12 mouse cellular contexts compared by ENCODE assay signal in genomic region chr9:57247201-57247671, GRCm38 (mm10). TPM values are rescaled to one million over a fixed set of nuclear protein-coding genes. Genes with fewer than 3 reads are reported as not detected.
A peak's percentile ranks its signal among the peaks of the same experiment; 100 is the strongest.
DNase-seq lines count a peak whose midpoint lies in the region; ATAC-seq and TF ChIP-seq lines count a peak whose summit lies in the region.
"Had no signal": no experiment of that assay in that cellular context is flagged by ENCODE, and none has a peak within 500 bp of the region (broad histone marks: within the 10 kb centered on the region; RNA-seq: fewer than 3 reads in every experiment).

No protein-coding gene starts in this region.

- DNase-seq in liver, embryonic 14.5 days (ENCODE audit: low read depth in 3 of 3, low spot score in 3 of 3), result no peak
- peak; percentile 61 for DNase-seq in MN1 (ENCODE audit: low spot score)
- no peak for DNase-seq in spleen, postnatal 14 days (ENCODE audit: low spot score in 2 of 2)
- DNase-seq: heart, postnatal 36 days; right cerebral cortex, postnatal 4 days had no signal

- H3K4me2 ChIP-seq in liver, embryonic 14.5 days (ENCODE audit: low read depth), result no peak overlapping the region
- H3K4me2 ChIP-seq in liver, embryonic 12.5 days, result no peak overlapping the region
- H3K4me2 ChIP-seq in intestine, postnatal 0 days (replicated peaks; ENCODE audit: low read depth), result no peak overlapping the region; the same call in 1 of the 2 replicates
- peak overlapping the region; percentile 45 for H3K4me2 ChIP-seq in myocyte (ENCODE audit: low read depth)
- no peak overlapping the region for H3K4me2 ChIP-seq in forebrain, embryonic 16.5 days (ENCODE audit: low read length)
- H3K4me2 ChIP-seq: embryonic facial prominence, embryonic 15.5 days had no signal

- no peak for TF ChIP-seq POLR2A in myocyte (IDR thresholded peaks at IDR 0.05; ENCODE audit: insufficient read length, low read depth)

- H3K36me3 ChIP-seq in liver, embryonic 14.5 days (replicated peaks; ENCODE audit: control insufficient read depth, insufficient read depth, low read depth), result peaks cover 5% of the 10 kb centered on the region
- peaks cover 18% of the 10 kb centered on the region for H3K36me3 ChIP-seq in liver, embryonic 12.5 days
- H3K36me3 ChIP-seq in intestine, postnatal 0 days (ENCODE audit: control insufficient read depth, insufficient read depth), result peaks cover 11% of the 10 kb centered on the region
- peaks cover 3% of the 10 kb centered on the region for H3K36me3 ChIP-seq in myocyte (ENCODE audit: control insufficient read depth, insufficient read depth)
- no peaks in the 10 kb centered on the region for H3K36me3 ChIP-seq in forebrain, embryonic 16.5 days (ENCODE audit: control insufficient read depth, insufficient read depth)

- H3K9me3 ChIP-seq in liver, embryonic 14.5 days (ENCODE audit: control insufficient read depth, low read length), result no peaks in the 10 kb centered on the region
- H3K9me3 ChIP-seq in liver, embryonic 12.5 days (replicated peaks), result no peaks in the 10 kb centered on the region
- H3K9me3 ChIP-seq in intestine, postnatal 0 days (ENCODE audit: control insufficient read depth), result no peaks in the 10 kb centered on the region
- H3K9me3 ChIP-seq in forebrain, embryonic 16.5 days (ENCODE audit: control insufficient read depth, low read length), result no peaks in the 10 kb centered on the region
- H3K9me3 ChIP-seq: embryonic facial prominence, embryonic 15.5 days had no signal

- H3K27me3 ChIP-seq in liver, embryonic 14.5 days (ENCODE audit: control insufficient read depth, insufficient read depth, low read length), result no peaks in the 10 kb centered on the region
- peaks cover 14% of the 10 kb centered on the region for H3K27me3 ChIP-seq in liver, embryonic 12.5 days (replicated peaks)
- H3K27me3 ChIP-seq in intestine, postnatal 0 days (replicated peaks; ENCODE audit: control insufficient read depth, insufficient read depth, low read length), result no peaks in the 10 kb centered on the region
- H3K27me3 ChIP-seq in myocyte (ENCODE audit: control insufficient read depth, insufficient read depth, insufficient read length), result no peaks in the 10 kb centered on the region
- no peaks in the 10 kb centered on the region for H3K27me3 ChIP-seq in forebrain, embryonic 16.5 days (replicated peaks; ENCODE audit: control insufficient read depth, insufficient read depth, low read length)
- H3K27me3 ChIP-seq: embryonic facial prominence, embryonic 15.5 days had no signal

- H3K4me1 ChIP-seq in liver, embryonic 14.5 days (replicated peaks; ENCODE audit: control insufficient read depth in 2 of 2, insufficient read depth in 2 of 2, low read length in 1 of 2), result peaks cover 0 to 5% of the 10 kb centered on the region in 2 experiments; a peak in 1 of 4 replicates
- H3K4me1 ChIP-seq in liver, embryonic 12.5 days, result peaks cover 36% of the 10 kb centered on the region
- H3K4me1 ChIP-seq in intestine, postnatal 0 days (replicated peaks; ENCODE audit: control insufficient read depth, insufficient read depth, low read length), result no peaks in the 10 kb centered on the region; the same call in 1 of the 2 replicates
- H3K4me1 ChIP-seq in forebrain, embryonic 16.5 days (replicated peaks; ENCODE audit: control insufficient read depth, insufficient read depth, low read length), result no peaks in the 10 kb centered on the region
- H3K4me1 ChIP-seq: embryonic facial prominence, embryonic 15.5 days had no signal

- H3K9ac ChIP-seq in liver, embryonic 14.5 days (replicated peaks), result no peak overlapping the region
- H3K9ac ChIP-seq in liver, embryonic 12.5 days, result no peak overlapping the region
- no peak overlapping the region for H3K9ac ChIP-seq in intestine, postnatal 0 days (ENCODE audit: low read depth, low read length)
- no peak overlapping the region for H3K9ac ChIP-seq in forebrain, embryonic 16.5 days (replicated peaks; ENCODE audit: low read depth, low read length)
- H3K9ac ChIP-seq: embryonic facial prominence, embryonic 15.5 days had no signal

- TF ChIP-seq CTCF in liver, embryonic 14.5 days (IDR thresholded peaks at IDR 0.05; ENCODE audit: low read depth), result peak; percentile 24; the same call in 1 of the 2 replicates
- peak; percentile 41 for TF ChIP-seq CTCF in intestine, postnatal 0 days (IDR thresholded peaks at IDR 0.05; ENCODE audit: low read depth)

- 65% methylated on average over 8 of the region's 8 CpGs for WGBS in liver, embryonic 14.5 days (ENCODE audit: insufficient replicate concordance)
- 56% methylated on average over 8 of the region's 8 CpGs for WGBS in liver, embryonic 12.5 days (ENCODE audit: insufficient replicate concordance)
- WGBS in intestine, postnatal 0 days, result 37% methylated on average over 8 of the region's 8 CpGs
- WGBS in forebrain, embryonic 16.5 days, result 64% methylated on average over 8 of the region's 8 CpGs

- no peak overlapping the region for H3K27ac ChIP-seq in liver, embryonic 14.5 days
- no peak overlapping the region for H3K27ac ChIP-seq in liver, embryonic 12.5 days
- H3K27ac ChIP-seq in intestine, postnatal 0 days (ENCODE audit: low read depth, low read length), result no peak overlapping the region
- H3K27ac ChIP-seq in forebrain, embryonic 16.5 days (ENCODE audit: low read length), result no peak overlapping the region
- H3K27ac ChIP-seq: embryonic facial prominence, embryonic 15.5 days had no signal

- H3K79me2 ChIP-seq in myocyte (ENCODE audit: control insufficient read depth, insufficient read depth), result no peaks in the 10 kb centered on the region

- ATAC-seq in liver, embryonic 14.5 days (ENCODE audit: insufficient read depth), result no peak
- no peak for ATAC-seq in liver, embryonic 12.5 days
- ATAC-seq in intestine, postnatal 0 days, result 0 out of 2 replicates have a peak, but pooled peaks have one; percentile 39
- ATAC-seq in forebrain, embryonic 16.5 days, result no peak

- H3ac ChIP-seq in myocyte (ENCODE audit: control insufficient read depth, insufficient read length), result no peak overlapping the region

- H3K4me3 ChIP-seq in liver, embryonic 14.5 days (ENCODE audit: insufficient read depth in 1 of 2, low read depth in 2 of 2, low read length in 2 of 2), result no peak overlapping the region
- H3K4me3 ChIP-seq in liver, embryonic 12.5 days, result no peak overlapping the region
- H3K4me3 ChIP-seq in intestine, postnatal 0 days (ENCODE audit: low read depth, low read length), result no peak overlapping the region
- H3K4me3 ChIP-seq in myocyte, result no peak overlapping the region
- no peak overlapping the region for H3K4me3 ChIP-seq in forebrain, embryonic 16.5 days (replicated peaks; ENCODE audit: low read length)
- H3K4me3 ChIP-seq: embryonic facial prominence, embryonic 15.5 days had no signal

- TF ChIP-seq EP300 in liver, embryonic 14.5 days (IDR thresholded peaks at IDR 0.05; ENCODE audit: low read depth), result no peak

TF ChIP-seq in myocyte, 11 proteins besides CTCF, POLR2A, EP300 and RAD21:
- TF ChIP-seq TCF3 (IDR thresholded peaks at IDR 0.05; ENCODE audit: insufficient read length, low read depth) (no peak), E2F4 (IDR thresholded peaks at IDR 0.05; ENCODE audit: insufficient read depth) (no peak), POLR2AphosphoS2 (IDR thresholded peaks at IDR 0.05; ENCODE audit: insufficient read length, low read depth) (peak; percentile 43), MAX (IDR thresholded peaks at IDR 0.05; ENCODE audit: low read depth) (no peak), CEBPB (IDR thresholded peaks at IDR 0.05; ENCODE audit: insufficient read depth, poor library complexity, severe bottlenecking) (no peak)

RNA-seq across cellular contexts. Expression of gene Trcg1, which starts 10.9 kb away (rescaled TPM):
- polyA plus RNA-seq in liver, embryonic 14.5 days (2012; rRNA removed), result not detected in 2 replicates
- not detected in 2 replicates for polyA plus RNA-seq in liver, embryonic 14.5 days (2014; fragmentation: Nextera tagmentation; extraction: Ambion mirVana)
- not detected in 2 replicates for polyA plus RNA-seq in liver, embryonic 12.5 days (2016; fragmentation: Nextera tagmentation; extraction: Ambion mirVana)
- polyA plus RNA-seq in intestine, postnatal 0 days (2015; fragmentation: Nextera tagmentation; extraction: Ambion mirVana), result not detected in 2 replicates
- not detected for polyA plus RNA-seq in myocyte (2012; fragmentation: generic; extraction: Trizol)
- polyA plus RNA-seq in forebrain, embryonic 16.5 days (2015; fragmentation: Nextera tagmentation; extraction: Ambion mirVana), result not detected in 2 replicates
- polyA plus RNA-seq: brain, embryonic 14.5 days; embryonic facial prominence, embryonic 15.5 days; frontal cortex, adult 2 months had no signal

RNA-seq across cellular contexts. Expression of gene 1700017B05Rik, which starts 15.2 kb away (rescaled TPM):
- polyA plus RNA-seq in liver, embryonic 14.5 days (2012; rRNA removed), result 8.1 and 10.3 TPM in 2 replicates
- 12.6 and 13.3 TPM in 2 replicates for polyA plus RNA-seq in liver, embryonic 14.5 days (2014; fragmentation: Nextera tagmentation; extraction: Ambion mirVana)
- polyA plus RNA-seq in liver, embryonic 12.5 days (2016; fragmentation: Nextera tagmentation; extraction: Ambion mirVana), result 22.2 and 23.4 TPM in 2 replicates
- polyA plus RNA-seq in intestine, postnatal 0 days (2015; fragmentation: Nextera tagmentation; extraction: Ambion mirVana), result 12.8 and 14.2 TPM in 2 replicates
- 30.3 TPM for polyA plus RNA-seq in myocyte (2012; fragmentation: generic; extraction: Trizol)
- polyA plus RNA-seq in forebrain, embryonic 16.5 days (2015; fragmentation: Nextera tagmentation; extraction: Ambion mirVana), result 4.7 and 5.6 TPM in 2 replicates
